Comparison of ENCODE assay signal across 18 mouse cellular contexts in genomic region chrY:10706686-10707085, GRCm38 (mm10). TPM values are rescaled to one million over a fixed set of nuclear protein-coding genes. Genes with fewer than 3 reads are reported as not detected.
"Had no signal": no experiment of that assay in that cellular context is flagged by ENCODE, and none has a peak within 500 bp of the region (broad histone marks: within the 10 kb centered on the region; RNA-seq: fewer than 3 reads in every experiment).

No protein-coding gene starts in this region.

RNA-seq across cellular contexts. Expression of gene Gm20777, which starts 45.6 kb away (rescaled TPM):
- total RNA-seq: megakaryocyte progenitor cell, adult 5-6 weeks; midbrain, postnatal 0 days; monocyte, adult 5-6 weeks; neutrophil, adult 5-6 weeks had no signal
- polyA plus RNA-seq: liver, embryonic 14.5 days; liver, embryonic 16.5 days; lung, embryonic 14.5 days; lung, embryonic 16.5 days; macrophage; midbrain, embryonic 11.5 days; midbrain, embryonic 13.5 days; midbrain, embryonic 15.5 days; midbrain, postnatal 0 days; neural tube, embryonic 12.5 days; neural tube, embryonic 14.5 days; small intestine, adult 2 months; stomach, embryonic 14.5 days; stomach, embryonic 16.5 days; thymus, postnatal 0 days had no signal
